Mouse (Mus musculus): Measurements from ENCODE around the gene Dgkq. TPM values are rescaled to one million over a fixed set of nuclear protein-coding genes. Genes with fewer than 3 reads are reported as not detected.
A peak's percentile ranks its signal among the peaks of the same experiment; 100 is the strongest.

Dgkq gene
- total RNA-seq, 2 experiments from 2014 or later: 56.4 to 61.2 TPM

DNA sequence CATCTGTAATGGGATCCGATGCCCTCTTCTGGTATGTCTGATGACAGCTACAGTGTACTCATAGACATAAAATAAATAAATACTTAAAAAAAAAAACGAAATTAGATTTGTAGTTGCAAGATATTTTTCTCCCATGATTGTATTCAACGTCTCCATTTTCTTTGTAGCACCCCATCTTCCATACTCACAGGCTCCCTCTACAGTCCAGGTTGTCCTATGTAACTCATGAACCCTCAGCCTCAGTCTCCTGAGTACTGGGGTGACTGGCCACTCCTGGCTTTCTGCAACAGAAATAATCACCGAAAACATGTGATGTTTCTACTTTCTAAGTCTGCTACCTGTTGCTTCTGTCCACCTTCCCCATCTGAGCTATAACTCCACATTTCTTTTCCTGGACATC, 21.7 kb upstream of the Dgkq start:
- no peak for DNase-seq (ENCODE audit: low spot score in 2 of 2)

DNA sequence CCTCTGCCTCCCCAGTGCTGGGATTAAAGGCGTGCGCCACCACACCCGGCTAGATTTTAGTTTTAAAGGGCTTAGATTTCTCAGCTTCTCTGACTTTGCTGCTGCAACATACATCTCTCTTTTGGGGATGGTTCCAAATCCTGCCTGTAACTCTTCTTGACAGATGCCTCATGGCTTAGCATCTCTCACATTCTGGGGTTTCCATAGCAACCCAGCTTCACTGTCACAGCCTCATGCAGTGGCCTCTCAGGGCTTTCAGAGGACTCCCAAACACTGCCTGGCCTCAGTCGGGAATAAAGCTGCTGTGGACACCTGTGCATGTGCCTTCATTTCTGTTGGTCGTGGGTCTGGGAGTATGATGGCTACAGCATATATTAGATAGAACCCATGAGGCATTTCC, 19.6 kb upstream of the Dgkq start:
- no peak for DNase-seq (ENCODE audit: low spot score in 2 of 2)

DNA sequence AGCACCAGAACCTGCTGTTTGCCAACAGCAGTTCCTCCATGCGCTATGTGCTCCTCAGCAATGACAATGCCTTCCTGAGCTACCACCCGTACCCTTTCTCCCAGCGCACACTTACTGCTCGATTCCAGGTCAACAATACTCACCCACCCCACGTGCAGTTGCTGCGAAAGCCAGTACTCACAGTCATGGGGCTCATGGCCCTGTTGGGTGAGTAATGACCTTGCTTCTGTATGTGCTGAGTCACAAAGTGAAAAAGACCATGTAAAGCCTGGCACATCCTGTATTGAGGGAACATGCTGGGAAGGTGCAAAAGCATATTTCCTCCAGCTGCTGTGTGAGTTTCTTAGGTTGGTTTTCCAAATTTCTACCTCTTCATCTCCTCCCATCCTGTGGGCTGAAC, 11.4 kb upstream of the Dgkq start:
- no peak for DNase-seq (ENCODE audit: low spot score in 2 of 2)

DNA sequence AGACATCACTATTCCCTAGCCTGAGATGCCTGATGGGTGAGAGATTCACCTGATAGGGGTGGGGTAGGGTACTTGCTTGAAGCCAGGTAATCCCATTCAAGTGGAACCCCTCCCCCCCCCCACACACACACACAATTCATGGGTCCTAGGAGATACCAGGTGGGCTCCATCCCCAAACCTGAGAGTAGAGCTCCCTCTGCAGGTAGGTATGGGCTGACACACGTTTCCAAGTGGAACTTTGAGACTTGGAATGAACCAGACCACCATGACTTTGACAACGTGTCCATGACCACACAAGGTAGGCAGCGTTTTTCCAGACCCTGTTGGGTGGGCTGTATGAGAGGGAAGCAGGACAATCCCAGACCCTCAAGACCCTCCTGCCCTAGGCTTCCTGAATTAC, 10.4 kb upstream of the Dgkq start:
- DNase-seq (ENCODE audit: low spot score in 2 of 2): no peak

DNA sequence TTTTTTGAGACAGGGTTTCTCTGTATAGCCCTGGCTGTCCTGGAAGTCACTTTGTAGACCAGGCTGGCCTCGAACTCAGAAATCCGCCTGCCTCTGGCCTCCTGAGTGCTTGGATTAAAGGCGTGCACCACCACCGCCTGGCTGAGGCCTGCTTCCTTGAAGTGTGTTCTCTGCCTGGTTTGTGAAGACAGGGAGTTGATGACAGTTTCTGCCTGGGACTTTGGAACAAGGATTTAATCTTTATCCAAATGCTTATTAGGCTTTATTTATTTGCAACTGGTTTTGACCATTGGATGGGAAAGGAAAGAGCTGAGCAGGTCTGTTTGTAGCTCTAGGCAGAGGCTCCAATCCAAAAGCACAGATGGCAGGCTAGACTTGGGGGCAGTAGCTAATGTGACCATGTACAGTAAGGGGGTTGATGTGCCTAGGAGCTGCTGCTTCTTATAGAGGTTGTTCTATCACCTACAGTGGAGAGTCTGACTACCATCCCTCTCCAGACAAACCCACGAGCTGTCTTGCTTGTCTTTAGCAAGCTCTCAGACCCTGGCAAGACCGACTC, 8.9 kb upstream of the Dgkq start:
- DNase-seq (ENCODE audit: low spot score in 2 of 2): no peak

DNA sequence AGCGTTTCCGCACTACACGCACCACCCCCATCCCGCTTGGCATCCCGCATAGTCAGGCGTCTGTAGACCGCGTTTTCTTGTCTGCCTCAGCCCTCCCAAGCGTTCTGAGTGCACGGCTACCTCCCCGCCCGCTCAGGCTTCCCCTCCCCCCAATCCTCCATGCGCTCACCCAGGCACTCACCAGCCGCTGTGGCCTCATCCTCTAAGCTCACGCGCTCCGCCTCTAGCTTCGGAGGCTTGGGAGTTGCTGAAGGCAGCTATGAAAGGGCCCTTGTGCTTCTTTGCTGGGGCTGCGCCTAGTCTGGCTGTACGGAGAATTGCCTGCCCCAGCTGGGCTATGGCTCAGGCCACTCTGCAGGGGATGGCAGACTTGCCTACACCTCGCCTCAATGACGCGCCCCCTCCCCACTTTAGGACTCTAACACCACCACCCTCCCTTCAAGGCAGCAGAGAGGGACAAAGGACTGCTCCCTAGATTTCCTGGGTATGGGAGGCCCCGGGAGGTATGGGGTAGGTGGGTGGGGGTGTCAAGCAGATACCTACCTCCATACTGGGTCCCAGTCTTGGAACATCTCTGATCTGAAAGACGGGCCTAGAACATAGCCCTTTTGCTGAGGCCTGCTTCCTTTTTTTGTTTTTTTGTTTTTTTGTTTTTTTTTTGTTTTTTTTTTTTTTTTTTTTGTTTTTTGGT, 8.3 kb upstream of the Dgkq start:
- peak; percentile 81 to 85 for DNase-seq (ENCODE audit: low spot score in 2 of 2)

DNA sequence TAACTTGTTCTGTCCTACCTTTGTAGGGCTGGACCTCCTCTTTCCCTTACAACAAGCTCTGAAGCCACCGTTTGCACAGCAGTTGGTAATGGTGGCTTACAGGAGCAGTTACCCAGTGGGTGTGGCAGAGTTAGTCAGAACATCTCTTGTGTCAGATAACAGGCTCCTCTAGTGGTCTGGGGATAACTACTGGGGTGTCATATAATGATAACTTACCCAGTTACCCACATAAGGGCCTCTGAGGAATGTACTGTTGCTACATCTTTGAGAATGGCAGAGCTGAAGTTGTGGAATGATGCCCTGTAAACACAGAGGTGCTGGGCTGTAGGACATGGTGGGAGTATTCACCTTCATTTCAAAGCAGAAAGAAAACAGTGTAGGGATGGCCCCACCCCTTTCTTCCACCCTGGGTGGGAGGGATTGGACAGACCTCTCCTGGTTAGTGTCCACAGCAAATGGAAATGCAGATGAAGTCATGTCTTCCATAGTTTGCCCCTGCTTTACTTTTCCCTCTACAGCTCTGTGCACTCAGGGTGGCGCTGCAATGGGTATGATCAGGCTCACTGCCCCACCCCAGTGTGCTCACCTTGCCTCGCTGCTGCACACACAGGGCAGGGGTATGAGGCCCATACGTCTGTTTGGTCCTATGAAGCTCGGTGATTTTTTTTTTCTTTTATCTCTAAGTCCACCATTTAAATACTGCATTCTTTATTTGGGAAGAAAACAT, 7.5 kb upstream of the Dgkq start:
- DNase-seq (ENCODE audit: low spot score in 2 of 2): no peak

DNA sequence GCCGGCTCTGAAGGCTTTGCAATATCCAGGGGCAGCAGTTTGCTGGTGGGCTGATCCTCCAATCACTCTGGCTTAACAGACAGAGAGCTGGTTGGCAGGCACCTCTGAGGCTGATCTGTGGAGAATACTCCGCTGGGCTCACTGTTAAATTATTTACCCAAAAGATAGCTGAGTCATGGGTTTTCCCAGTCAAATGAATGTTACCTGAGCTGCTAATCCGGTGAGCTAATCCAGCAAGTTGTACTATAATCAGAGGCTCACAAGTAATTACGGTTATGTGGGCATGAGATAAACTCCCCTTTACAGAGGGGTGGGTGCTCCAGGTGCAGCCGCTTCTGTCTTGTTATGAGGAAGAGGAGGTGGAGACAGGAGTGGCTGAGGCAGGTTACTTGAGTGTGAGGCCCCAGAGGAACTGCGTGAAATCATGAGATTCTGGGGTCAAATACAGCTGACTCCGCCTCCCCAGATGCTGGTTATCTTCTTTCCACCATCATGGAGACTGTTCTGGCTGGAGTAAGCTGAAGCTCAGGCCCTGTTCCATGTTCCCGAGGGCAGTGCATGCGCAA, 5.9 kb upstream of the Dgkq start, which contains the start of gene Slc26a1:
Gene Slc26a1, minus strand, starts transcription at position 319 of the 566 bp plus-strand sequence.
- DNase-seq (ENCODE audit: low spot score in 2 of 2): no peak

DNA sequence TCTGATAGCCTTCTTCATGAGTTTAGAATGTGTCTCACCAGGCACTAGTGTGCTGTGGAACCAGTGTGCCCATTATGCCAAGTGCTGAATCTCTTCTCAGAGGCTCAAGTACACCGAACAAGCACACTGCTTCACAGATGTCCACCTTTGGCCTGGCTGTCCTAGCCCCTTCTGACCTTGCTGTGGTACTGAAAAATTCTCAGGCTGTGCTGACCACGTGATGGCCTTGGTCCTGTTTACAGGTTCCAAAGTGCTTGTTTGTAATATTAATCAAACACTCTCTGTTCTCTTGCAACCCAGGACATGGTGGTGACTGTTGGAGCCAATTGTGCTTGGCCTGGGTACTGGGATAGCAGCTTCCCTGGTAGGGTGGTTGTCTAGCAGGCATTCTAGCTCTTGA, 5.2 kb upstream of the Dgkq start:
- no peak for DNase-seq (ENCODE audit: low spot score in 2 of 2)

DNA sequence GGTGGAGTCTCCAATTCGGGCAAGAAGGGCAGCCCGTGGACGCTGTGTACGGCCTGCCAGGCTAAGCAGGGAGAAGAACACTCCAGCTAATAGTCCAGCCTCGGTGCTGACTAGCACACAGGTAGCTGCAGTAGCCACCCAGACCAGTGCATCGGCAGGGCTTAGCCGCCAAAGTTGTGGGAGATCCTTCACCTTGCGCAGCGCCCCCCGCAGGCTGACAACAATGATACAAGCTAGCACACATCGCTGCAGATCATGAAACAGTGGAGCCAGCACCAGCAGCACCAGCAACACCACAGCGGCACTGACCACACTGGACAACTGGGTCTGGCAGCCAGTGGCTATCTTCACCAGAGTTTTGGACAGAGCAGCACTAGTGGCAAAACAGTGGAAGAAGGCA, 2.3 kb upstream of the Dgkq start:
- DNase-seq (ENCODE audit: low spot score in 2 of 2): no peak

DNA sequence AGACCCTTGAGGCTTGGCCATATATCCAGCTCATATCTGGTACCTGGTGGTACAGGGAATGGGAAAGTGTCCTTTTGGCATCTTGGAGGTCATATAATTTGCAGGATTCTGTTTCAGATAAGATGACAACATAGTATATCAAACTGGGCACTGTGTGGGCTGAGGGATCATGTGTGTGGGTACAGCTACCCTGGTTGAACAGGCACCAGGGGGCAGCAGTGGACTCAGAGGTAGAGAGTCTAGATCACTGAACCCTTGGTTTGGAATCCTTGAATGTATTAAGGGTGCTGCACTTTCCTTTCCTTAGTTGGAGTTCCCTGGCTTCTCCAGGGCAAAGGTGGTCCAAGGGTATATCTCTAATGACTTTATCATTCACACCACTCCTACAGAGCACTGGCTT, 1.3 kb upstream of the Dgkq start:
- peak in 1 of 2 experiments; percentile 62 for DNase-seq (ENCODE audit: low spot score in 2 of 2)

DNA sequence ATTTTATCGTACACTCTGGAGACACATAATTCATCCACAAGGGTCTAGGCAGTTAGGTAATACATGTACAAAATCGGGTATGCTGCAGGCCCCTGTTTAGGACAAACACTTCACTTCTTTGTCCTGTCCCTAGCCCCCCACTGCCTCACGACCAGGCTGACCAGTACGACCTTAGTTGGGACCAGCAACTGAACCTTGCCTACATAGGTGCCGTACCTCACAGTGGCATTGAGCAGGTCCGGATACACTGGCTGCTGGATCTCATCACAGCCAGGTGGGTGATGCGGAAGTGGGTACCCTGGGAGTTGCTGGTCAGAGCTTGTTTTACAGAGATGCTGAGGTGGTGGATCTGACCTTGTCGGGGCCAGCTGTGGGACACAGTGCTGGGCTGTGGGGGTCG, 514 bp upstream of the Dgkq start:
- DNase-seq (ENCODE audit: low spot score in 2 of 2): no peak

DNA sequence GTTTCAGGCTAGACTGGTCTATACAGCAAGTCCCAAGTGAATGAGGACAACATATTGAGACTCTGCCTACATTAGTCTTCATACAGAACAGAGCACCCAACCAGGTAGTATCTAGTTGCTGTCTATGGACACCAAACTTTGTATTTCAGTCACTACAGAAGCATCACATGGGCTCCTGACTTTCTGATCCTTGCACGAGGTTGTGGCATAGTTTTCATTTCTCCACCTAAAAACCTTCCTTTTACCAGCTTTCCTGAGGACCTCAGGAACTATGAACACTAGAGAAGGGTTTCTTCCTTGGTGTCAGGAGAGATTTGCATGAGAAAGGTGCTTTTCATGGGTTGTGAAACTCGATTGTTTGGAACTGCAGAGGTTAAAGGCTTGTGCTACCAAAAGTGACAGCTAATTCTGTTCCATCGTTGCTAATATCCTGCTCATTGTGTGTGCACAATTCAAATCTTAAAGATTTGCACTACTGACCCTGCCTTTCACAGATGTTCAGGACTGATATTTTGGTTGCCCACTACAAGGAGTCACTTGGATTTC, 1.0 kb downstream of the Dgkq start:
- no peak for DNase-seq (ENCODE audit: low spot score in 2 of 2)

DNA sequence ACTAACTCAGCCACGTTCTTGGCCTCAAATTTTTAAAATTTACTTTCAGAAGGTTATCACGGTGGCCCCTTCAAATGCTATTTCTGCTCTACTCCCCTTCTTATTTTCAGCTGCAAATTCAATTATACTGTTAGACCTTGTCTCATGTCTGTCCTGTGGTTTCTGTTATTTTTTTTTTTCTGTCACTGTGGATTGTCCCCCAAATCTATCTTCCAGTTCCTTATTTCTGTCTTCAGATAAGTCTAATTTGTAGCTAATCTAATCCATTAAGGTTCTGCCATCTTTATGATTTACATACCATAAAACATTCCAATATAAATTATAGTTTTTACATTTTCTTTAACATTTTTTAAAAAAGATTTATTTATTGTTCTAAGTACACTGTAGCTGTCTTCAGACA, 2.1 kb downstream of the Dgkq start:
- DNase-seq (ENCODE audit: low spot score in 2 of 2): no peak

DNA sequence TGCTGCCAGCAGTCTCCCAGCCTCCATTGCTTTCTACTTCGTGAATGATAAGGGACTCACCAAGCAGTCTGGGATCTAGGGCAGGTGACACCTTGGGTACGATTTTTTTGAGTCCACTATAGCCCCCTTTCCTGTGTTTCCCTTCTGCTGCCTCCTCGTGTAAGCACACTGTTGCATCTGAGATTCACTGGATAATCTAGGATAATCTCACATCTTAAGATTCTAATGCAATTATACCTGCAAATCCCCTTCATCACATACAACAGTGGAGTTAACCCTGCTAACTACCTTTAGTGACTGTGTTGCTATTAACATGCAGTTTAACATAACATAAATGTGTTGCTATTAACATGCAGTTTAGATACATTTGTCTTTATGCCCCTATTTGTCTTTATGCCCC, 4.4 kb downstream of the Dgkq start:
- DNase-seq (ENCODE audit: low spot score in 2 of 2): no peak

DNA sequence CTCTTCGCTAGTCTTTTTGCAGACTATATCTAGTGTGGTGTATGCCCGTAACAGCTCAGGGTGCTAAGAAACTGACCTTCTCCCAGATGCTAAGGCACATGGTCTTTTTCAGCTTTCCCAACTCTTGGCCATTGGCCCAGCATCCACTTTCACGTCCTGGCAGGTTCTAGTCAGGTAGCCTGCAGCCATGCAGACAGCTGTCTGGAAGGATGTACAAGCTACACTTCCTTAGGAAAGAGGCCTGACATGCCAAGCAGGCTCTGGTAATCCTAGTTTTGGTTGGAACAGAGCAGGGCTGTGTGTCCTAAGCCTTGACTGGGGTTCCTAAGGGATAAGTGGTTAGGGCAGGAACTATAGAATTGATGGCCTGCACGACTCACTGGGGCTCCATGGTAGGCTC, 6.7 kb downstream of the Dgkq start:
- no peak for DNase-seq (ENCODE audit: low spot score in 2 of 2)

DNA sequence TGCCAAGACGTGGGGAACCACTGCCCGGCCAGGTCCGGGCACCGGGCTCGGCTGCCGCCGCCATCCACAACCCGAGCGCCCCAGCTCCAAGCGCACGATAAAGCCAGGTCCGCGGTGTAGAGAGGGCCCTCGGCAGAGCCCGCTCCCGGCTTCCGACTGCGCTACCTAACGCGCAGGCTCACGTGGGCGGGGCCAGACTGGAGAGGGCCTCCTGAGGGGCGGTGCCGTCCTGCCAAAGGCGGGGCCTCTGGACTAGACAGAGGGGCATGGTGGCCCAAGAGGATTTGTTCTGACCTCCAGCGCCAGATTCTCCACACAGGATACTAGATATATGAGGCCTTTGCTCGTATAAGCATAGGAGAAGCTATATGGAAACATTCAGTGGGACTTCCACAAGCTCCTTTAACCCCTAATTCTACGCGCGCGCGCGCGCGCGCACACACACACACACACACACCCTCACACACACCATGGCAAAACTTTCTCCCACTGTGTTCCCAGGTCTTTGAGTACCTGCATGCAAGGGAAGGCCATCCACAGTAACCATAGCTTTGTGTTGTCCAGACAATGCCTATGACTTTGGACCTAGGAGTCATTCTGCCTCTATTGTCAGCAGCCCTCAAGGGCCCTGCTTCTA, 8.7 kb downstream of the Dgkq start:
- peak; percentile 88 to 91 for DNase-seq (ENCODE audit: low spot score in 2 of 2)

DNA sequence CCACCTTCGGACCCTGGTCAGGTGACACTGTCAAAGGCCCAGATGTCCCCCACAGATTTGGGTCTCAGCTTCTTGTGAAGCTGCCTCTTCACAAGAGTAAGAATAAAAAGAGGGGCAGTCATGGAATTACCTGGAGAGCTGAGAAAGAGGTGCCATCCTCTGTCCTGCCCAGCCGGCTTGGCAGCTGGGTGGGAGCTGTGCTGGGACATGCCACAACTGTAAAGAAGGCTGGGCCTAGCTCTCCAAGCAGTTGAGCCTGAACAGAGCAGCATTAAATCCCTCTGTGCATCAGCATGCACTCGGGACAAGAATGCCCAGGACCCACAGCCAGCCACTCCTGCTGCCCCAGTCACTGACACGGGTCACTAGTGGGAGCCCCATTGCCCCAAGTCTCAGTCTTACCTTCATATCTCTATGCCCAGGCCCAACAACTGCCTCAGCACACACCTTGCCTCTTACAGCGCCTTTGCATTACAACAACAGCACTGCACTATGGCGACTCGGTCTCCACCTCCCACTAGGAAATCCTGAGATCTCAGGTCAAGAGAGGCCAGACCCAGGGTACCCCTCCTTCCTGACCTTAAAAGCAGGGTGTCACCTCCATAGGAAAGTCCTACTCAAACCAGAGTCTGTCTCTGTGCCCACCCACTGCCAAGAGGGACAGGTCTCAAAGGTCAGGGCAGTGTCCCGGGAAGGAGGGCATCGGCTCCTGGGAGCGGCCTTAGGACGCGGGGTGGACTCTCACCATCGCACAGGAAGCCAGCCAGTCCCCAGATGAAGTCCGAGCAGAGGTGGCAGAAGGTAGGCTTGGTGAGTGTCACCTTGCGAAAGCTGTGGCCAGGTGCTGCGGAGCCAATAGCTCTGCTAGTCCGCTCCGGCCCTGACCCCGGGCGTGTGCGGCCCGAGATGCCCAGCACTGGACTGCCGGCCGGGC, 9.5 kb downstream of the Dgkq start, which contains the start of gene Idua:
Gene Idua, plus strand, starts transcription at position 634 of the 934 bp plus-strand sequence.
- no peak for DNase-seq (ENCODE audit: low spot score in 2 of 2)

DNA sequence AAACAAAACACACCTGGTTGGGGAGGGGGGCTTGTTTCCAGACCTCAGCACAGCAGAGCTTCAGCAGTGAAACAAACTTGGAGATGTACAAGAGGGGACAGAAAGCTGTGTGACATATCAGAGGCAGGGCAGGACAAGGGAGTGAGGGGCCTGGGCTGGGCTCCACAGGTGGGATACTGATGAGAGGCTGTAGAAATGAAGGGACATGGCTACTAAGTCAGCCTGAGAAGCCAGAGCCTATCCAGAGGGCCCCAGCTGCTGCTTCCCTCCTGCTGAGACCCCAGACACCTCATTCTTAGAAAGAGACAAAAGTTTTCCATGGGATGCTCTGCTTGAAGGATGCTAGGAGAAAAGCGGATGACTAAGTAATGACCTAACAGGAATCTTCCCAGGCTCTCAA, 10.9 kb downstream of the Dgkq start:
- DNase-seq (ENCODE audit: low spot score in 2 of 2): no peak

DNA sequence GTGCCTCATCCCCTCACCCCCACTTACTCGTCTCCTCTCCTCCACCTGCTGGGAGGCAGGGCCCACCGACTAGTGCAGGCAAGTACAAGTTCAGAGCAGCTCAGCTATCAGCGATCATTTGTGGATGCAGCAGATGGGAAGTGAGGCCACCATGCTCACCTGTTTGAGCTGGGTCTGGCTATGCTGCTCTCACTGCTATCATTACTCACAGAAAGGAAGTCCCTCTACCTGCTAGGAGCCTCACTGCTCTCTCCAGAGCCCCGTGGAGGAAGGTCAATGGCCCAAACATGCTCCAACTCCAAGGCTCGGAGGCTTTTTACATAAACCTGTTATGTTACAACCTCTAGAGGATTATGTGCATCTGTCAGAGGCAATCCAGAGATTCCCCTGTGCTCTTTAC, 12.1 kb downstream of the Dgkq start:
- DNase-seq (ENCODE audit: low spot score in 2 of 2): no peak
